Mouse (Mus musculus) lung, embryonic 15.5 days (tissue): Measurements from ENCODE around the gene Mynn. TPM values are rescaled to one million over a fixed set of nuclear protein-coding genes. Genes with fewer than 3 reads are reported as not detected.
"Not testable (repeated sequence)": the region's sequence is repeated elsewhere in the genome, so short reads cannot be mapped to it uniquely, and the experiment has no call there.

Experiments
- ATAC-seq: fragments of 200-750 bp; cut with Nextera tagmentation; 2 replicates; pipeline ENCODE4 v1.8.0; 2017; ENCODE audit warnings: moderate number of reproducible peaks, borderline replicate concordance; ENCODE audit not compliant: low FRiP score, low TSS enrichment; ENCODE audit errors: extremely low read depth
- H3K27ac ChIP-seq: fragments of 300-500 bp; sonication (generic); 2 replicates; pipeline ENCODE4 v1.5.1; 2015; ENCODE audit warnings: moderate library complexity, mild to moderate bottlenecking, inconsistent platforms
- H3K27me3 ChIP-seq: fragments of 300-500 bp; sonication (generic); 2 replicates; pipeline ENCODE4 v1.6.1; 2015; ENCODE audit warnings: inconsistent platforms
- H3K36me3 ChIP-seq: fragments of 300-500 bp; sonication (generic); 2 replicates; pipeline ENCODE4 v1.6.1; 2015; ENCODE audit warnings: inconsistent platforms
- H3K4me1 ChIP-seq: fragments of 300-500 bp; sonication (generic); 2 replicates; pipeline ENCODE4 v1.6.1; 2015; ENCODE audit warnings: inconsistent platforms
- H3K4me2 ChIP-seq: fragments of 300-500 bp; sonication (generic); 2 replicates; pipeline ENCODE4 v1.6.1; 2015; ENCODE audit warnings: inconsistent platforms, mild to moderate bottlenecking, moderate library complexity
- H3K4me3 ChIP-seq: fragments of 300-500 bp; sonication (generic); 2 replicates; pipeline ENCODE4 v1.5.1; 2015; ENCODE audit warnings: mild to moderate bottlenecking, inconsistent platforms
- H3K9ac ChIP-seq: fragments of 300-500 bp; sonication (generic); 2 replicates; pipeline ENCODE4 v1.6.1; 2015; ENCODE audit warnings: inconsistent platforms
- H3K9me3 ChIP-seq: fragments of 300-500 bp; sonication (generic); 2 replicates; pipeline ENCODE4 v1.6.1; 2016; ENCODE audit warnings: inconsistent platforms
- WGBS: fragments of 180-500 bp; shearing (Covaris S2); methylation state at CpG from one replicate; pipeline ENCODE4 v1.1.7; 2015; 5-methylcytosine and 5-hydroxymethylcytosine counted together
- polyA plus RNA-seq: library from polyadenylated mRNA; unstranded; fragments of >200 nt; fragmentation: Nextera tagmentation; extraction: Ambion mirVana; gene quantifications from 2 replicates; pipeline ENCODE4 v1.2.1, GENCODE M21; 2015

Gene Mynn
- 28.1 and 31.7 TPM in 2 replicates for polyA plus RNA-seq

DNA sequence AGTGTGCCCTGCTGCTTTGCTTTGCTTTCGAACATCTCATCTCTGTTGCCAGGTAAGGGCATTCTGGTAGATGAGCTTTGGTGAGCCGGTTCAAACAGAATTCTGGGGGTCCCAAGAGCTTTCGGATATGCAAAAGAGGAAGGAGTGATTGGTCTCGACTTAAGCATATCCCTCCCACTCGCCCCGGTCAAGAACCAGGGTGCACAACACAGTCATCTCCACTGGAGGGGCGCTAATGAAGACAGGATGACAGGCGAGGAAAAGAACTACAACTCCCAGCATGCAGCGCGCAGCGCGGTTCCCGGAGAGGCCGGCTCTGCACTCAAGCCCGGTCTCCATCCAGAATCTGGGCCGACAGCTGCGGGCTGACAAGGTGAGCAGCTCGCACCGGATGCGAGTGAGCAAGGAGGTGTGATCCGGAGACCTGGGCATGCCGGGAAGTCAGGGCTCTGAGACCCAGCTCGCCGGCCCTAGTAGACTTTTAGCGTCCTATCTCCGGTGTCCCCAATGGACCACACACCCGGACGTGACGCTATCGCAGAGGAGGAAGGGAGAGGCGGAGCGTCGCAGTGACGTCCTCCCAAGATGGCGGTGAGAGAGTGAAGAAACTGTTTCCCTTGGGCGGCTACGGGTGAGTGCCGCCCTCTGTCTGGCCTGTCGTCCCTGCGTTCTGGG, at the start of gene Mynn:
Gene Mynn, plus strand, starts transcription at position 1 of the 675 bp plus-strand sequence.
- H3K27me3 ChIP-seq: no peaks in the 10 kb centered on the region; the same call in 1 of the 2 replicates
- no peaks in the 10 kb centered on the region for H3K9me3 ChIP-seq
- peak within 1 kb of the TSS; percentile 57 for H3K9ac ChIP-seq
- H3K4me3 ChIP-seq: peak within 1 kb of the TSS; percentile 58
- under 1% methylated on average over 40 of the region's 40 CpGs for WGBS
- peaks cover 13% of the 10 kb centered on the region; the same call in 1 of the 2 replicates for H3K36me3 ChIP-seq
- H3K4me2 ChIP-seq: peak within 1 kb of the TSS; percentile 87
- H3K4me1 ChIP-seq: peaks cover 15% of the 10 kb centered on the region
- peak; percentile 95 for ATAC-seq
- peak within 1 kb of the TSS; percentile 91 for H3K27ac ChIP-seq

GRCm38 (mm10) chr3:30553741-30554140, 48.1 kb upstream of the Mynn start:
- 64% methylated on average over 6 of the region's 6 CpGs for WGBS
- Histone ChIP-seq H3K9me3 (no peaks in the 10 kb centered on the region), H3K27ac (no peak overlapping the region), H3K4me3 (no peak overlapping the region), H3K36me3 (no peaks in the 10 kb centered on the region), H3K4me2 (no peak overlapping the region), H3K9ac (no peak overlapping the region), H3K27me3 (no peaks in the 10 kb centered on the region), H3K4me1 (peaks cover 8% of the 10 kb centered on the region; the same call in 1 of the 2 replicates)
- ATAC-seq: no peak

DNA sequence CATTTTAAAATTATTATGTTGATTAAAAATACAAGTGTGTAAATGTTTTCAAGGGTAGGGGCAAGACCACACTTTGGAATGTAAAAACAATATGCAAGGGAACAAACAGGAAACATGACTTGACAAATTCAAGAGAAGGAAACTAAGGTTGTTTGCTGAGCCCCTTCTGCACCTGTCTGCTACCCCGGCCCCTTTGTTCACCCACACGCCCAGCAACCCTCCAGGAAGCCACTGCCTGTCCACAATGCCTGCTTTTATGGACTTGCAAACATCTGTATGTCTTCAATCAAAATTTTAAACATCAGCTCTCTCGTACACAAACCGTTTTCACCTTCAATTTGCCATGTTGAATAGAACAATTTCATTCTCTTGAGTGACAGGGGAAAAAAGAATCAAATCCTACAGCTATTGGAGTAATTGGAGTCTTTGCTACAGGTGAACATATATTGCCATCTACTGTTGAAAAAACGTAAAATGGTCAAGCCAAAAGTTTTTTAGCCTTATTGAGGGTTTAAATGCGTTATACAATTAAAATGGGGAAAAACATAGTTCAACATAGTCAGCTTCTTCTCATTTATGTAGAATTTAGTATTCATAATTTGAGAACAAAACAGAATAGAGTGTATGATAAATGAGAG, 41.1 kb upstream of the Mynn start:
- H3K36me3 ChIP-seq: no peaks in the 10 kb centered on the region
- H3K4me1 ChIP-seq: no peaks in the 10 kb centered on the region
- ATAC-seq: no peak
- H3K9me3 ChIP-seq: no peaks in the 10 kb centered on the region
- H3K27me3 ChIP-seq: no peaks in the 10 kb centered on the region
- 43% methylated on average over 6 of the region's 6 CpGs for WGBS
- no peak overlapping the region for H3K9ac ChIP-seq
- no peak overlapping the region for H3K4me2 ChIP-seq
- H3K4me3 ChIP-seq: no peak overlapping the region
- no peak overlapping the region for H3K27ac ChIP-seq

DNA sequence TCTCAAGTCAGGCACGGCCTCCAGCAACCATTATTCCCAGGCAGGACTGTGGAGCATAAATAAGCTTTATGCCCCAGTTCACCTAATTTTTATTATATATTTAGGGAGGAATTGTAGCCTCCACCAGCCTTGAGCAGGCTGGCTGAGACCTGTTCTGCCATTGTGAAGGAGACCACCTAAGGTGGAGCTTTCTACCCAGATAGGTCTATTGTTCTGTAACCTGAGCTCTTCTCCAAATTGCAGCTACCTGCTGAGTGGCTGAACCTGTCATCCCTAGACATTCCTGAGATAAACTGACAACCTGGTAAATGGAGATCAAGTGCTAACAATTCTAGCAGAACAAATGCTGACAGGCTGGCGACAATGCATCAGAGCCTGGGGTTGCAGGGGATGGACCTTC, 35.5 kb upstream of the Mynn start:
- not testable (repeated sequence) for H3K9me3 ChIP-seq, H3K4me1 ChIP-seq, H3K27me3 ChIP-seq, H3K4me3 ChIP-seq, H3K4me2 ChIP-seq, ATAC-seq, H3K27ac ChIP-seq, H3K9ac ChIP-seq, H3K36me3 ChIP-seq
- WGBS: 40% methylated on average over 1 of the region's 2 CpGs

GRCm38 (mm10) chr3:30573549-30573948, 28.3 kb upstream of the Mynn start:
- 24% methylated on average over 2 of the region's 2 CpGs for WGBS
- Histone ChIP-seq H3K9ac (no peak overlapping the region), H3K36me3 (no peaks in the 10 kb centered on the region), H3K4me3 (no peak overlapping the region), H3K27ac (no peak overlapping the region), H3K4me2 (no peak overlapping the region), H3K4me1 (no peaks in the 10 kb centered on the region), H3K27me3 (no peaks in the 10 kb centered on the region), H3K9me3 (no peaks in the 10 kb centered on the region)
- no peak for ATAC-seq

GRCm38 (mm10) chr3:30588865-30589264, 13.0 kb upstream of the Mynn start:
- 63% methylated on average over 6 of the region's 6 CpGs for WGBS
- Histone ChIP-seq H3K36me3 (no peaks in the 10 kb centered on the region), H3K9ac (no peak overlapping the region), H3K4me3 (no peak overlapping the region), H3K9me3 (no peaks in the 10 kb centered on the region), H3K4me2 (no peak overlapping the region), H3K27ac (no peak overlapping the region), H3K27me3 (no peaks in the 10 kb centered on the region), H3K4me1 (0 out of 2 replicates have a peak, but pooled peaks cover 2% of the 10 kb centered on the region)
- no peak for ATAC-seq

GRCm38 (mm10) chr3:30592418-30592853, 9.4 kb upstream of the Mynn start:
- no peaks in the 10 kb centered on the region for H3K27me3 ChIP-seq
- no peaks in the 10 kb centered on the region for H3K36me3 ChIP-seq
- H3K4me3 ChIP-seq: no peak overlapping the region
- no peak overlapping the region for H3K9ac ChIP-seq
- no peaks in the 10 kb centered on the region for H3K9me3 ChIP-seq
- WGBS: 0% methylated on average over 2 of the region's 2 CpGs
- H3K4me2 ChIP-seq: no peak overlapping the region
- peak; percentile 25; the same call in 1 of the 2 replicates for ATAC-seq
- peaks cover 11% of the 10 kb centered on the region; the same call in 1 of the 2 replicates for H3K4me1 ChIP-seq
- H3K27ac ChIP-seq: no peak overlapping the region

DNA sequence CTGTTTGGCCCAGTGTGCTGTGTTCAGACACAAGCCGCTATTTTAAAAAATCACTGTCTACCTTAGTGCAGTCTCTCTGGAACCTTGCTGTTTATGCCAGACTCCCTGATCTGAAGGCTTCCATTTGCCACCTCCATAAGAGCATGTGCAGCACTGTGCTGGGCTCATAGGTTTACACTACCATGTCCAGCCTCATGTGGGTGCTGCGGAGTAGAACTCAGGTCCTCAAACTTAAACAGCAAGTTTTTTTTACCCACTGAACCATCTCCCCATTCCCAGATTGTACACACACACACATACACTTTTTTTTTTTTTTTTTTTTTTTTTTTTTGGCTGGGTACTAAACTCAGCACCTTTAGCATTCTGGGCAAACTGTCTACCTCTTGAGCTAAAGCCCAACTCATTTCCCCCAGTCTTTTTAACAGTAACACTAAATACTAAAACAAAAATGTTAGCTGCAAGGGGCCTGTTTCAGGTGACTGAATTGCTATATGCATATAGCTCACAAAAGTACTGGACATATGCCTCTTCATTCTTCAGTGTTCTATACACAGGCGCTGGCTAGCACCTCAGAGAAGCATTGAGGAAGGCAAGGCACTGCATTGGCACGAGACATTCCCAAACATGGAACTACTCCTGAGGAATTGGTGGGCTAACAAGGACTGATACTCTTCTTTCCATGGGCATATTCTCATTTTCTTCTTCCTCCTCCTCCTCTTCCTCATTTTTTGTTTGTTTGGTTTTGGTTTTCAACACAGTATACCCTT, 8.0 kb upstream of the Mynn start:
- Histone ChIP-seq H3K4me3 (no peak overlapping the region), H3K27me3 (no peaks in the 10 kb centered on the region; the same call in 1 of the 2 replicates), H3K9ac (no peak overlapping the region), H3K27ac (no peak overlapping the region), H3K4me2 (0 out of 2 replicates have a peak overlapping the region, but pooled peaks have one; percentile 8), H3K36me3 (no peaks in the 10 kb centered on the region), H3K4me1 (peaks cover 11% of the 10 kb centered on the region; the same call in 1 of the 2 replicates), H3K9me3 (no peaks in the 10 kb centered on the region)
- 75% methylated on average over 4 of the region's 4 CpGs for WGBS
- no peak for ATAC-seq

DNA sequence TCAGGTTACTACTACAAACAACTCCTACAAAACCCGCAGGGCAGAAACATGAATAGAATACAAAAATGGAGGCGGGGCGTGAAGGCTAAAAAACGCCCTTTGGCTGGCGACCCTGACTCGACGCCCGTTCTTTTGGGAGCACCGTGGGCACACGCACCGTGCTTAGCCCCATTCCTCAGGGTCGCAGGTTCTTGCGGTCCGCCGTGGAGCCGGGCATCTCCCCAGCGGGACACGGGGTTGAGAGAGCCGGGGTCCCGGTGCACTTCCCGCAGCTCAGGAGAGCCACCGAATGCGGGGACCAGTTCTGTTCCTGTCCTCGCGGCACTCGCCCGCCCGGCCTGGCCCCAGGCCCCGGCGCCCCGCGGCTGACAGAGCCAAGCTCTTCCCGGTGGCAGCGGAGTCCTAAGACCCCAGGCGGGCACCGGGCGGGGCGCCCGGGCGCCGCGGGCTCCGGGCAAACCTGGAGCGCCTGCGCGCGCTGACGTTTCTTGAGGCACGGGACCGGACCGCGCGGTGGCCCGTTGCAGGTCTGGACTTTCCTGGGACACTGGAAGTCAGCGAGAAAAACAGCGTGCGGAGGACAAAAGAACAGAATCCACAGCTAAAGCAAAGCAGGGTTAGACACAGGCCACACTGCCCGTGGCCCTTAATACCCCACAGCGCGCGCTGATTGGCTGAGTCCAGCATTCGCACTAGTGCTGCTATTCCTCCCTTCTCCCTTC, 6.6 kb upstream of the Mynn start:
- Histone ChIP-seq H3K4me3 (peak overlapping the region; percentile 68), H3K4me2 (peak overlapping the region; percentile 83), H3K9me3 (no peaks in the 10 kb centered on the region), H3K27ac (no peak overlapping the region), H3K4me1 (peaks cover 20% of the 10 kb centered on the region), H3K9ac (peak overlapping the region; percentile 62), H3K27me3 (no peaks in the 10 kb centered on the region; the same call in 1 of the 2 replicates), H3K36me3 (no peaks in the 10 kb centered on the region)
- under 1% methylated on average over 62 of the region's 62 CpGs for WGBS
- ATAC-seq: peak; percentile 62; the same call in 1 of the 2 replicates

- no peaks in the 10 kb centered on the region for H3K9me3 ChIP-seq
- no peak overlapping the region for H3K4me2 ChIP-seq
- no peaks in the 10 kb centered on the region for H3K36me3 ChIP-seq
- H3K27me3 ChIP-seq: no peaks in the 10 kb centered on the region; the same call in 1 of the 2 replicates
- WGBS: 83% methylated on average over 7 of the region's 7 CpGs
- no peak overlapping the region for H3K9ac ChIP-seq
- ATAC-seq: no peak
- H3K4me1 ChIP-seq: peaks cover 20% of the 10 kb centered on the region
- no peak overlapping the region for H3K27ac ChIP-seq
- no peak overlapping the region for H3K4me3 ChIP-seq
Observed at GRCm38 (mm10) chr3:30597271-30597670, 4.6 kb upstream of the Mynn start.
